Mouse (Mus musculus): ENCODE measurements around the gene Arl4a. TPM values are rescaled to one million over a fixed set of nuclear protein-coding genes. Genes with fewer than 3 reads are reported as not detected.

Gene Arl4a
- 1,646 TPM for polyA plus RNA-seq (2014; fragmentation: Illumina TruSeq; extraction: RNeasy Lipid Tissue Mini Kit (QIAGEN cat#74804); ENCODE audit: low read depth, low replicate concordance)

GRCm38 (mm10) chr12:40037876-40038463, at the start of gene Arl4a:
Gene Arl4a, minus strand, starts transcription at chr12:40038025.

Other genes starting within 250 kb of the Arl4a start
- 0.25 TPM for gene Scin, start 96.2 kb upstream of the Arl4a start, polyA plus RNA-seq (2014; fragmentation: Illumina TruSeq; extraction: RNeasy Lipid Tissue Mini Kit (QIAGEN cat#74804); ENCODE audit: low read depth, low replicate concordance)
- gene Lsmem1, start 161.5 kb upstream of the Arl4a start, polyA plus RNA-seq (2014; fragmentation: Illumina TruSeq; extraction: RNeasy Lipid Tissue Mini Kit (QIAGEN cat#74804); ENCODE audit: low read depth, low replicate concordance): 0.32 TPM
- 90.8 TPM for gene Ifrd1, start 210.5 kb upstream of the Arl4a start, polyA plus RNA-seq (2014; fragmentation: Illumina TruSeq; extraction: RNeasy Lipid Tissue Mini Kit (QIAGEN cat#74804); ENCODE audit: low read depth, low replicate concordance)